Mouse (Mus musculus): ENCODE results near the gene Asgr2. TPM values are rescaled to one million over a fixed set of nuclear protein-coding genes. Genes with fewer than 3 reads are reported as not detected.
"Not testable (repeated sequence)": the region's sequence is repeated elsewhere in the genome, so short reads cannot be mapped to it uniquely, and the experiment has no call there.

The Asgr2 gene
- polyA plus RNA-seq, 1 experiment = not detected

DNA sequence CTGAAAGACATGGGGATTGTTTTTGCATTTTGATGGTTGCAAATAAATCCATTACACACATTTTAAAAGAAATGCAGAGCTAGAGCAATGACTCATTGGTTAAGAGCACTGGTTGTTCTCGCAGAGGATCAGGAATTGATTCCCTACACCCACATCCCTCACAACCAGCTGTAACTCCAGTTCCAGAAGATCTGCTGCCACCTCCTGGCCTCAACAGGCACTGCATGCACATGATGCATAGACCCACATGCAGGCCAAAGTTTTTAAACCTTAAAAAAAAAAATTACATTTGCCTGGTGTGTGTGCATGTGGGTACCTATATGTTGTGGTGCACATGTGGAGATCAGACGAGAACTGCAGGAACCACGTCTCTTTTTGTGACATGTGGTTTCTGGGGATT, 17.7 kb downstream of the Asgr2 start:
- WGBS = 63% methylated on average over 3 of the region's 3 CpGs
- Histone ChIP-seq H3K4me3 (ENCODE audit: insufficient read depth, low read depth, low read length) (no peak overlapping the region), H3K27ac (ENCODE audit: insufficient read depth, low read depth, low read length) (no peak overlapping the region), H3K4me1 (ENCODE audit: control insufficient read depth, insufficient read depth, low read length) (peaks cover 4% of the 10 kb centered on the region; the same call in 1 of the 2 replicates)
- TF ChIP-seq CTCF (IDR thresholded peaks at IDR 0.05; ENCODE audit: insufficient read depth, low read depth, low read length) (no peak), POLR2A (IDR thresholded peaks at IDR 0.05; ENCODE audit: insufficient read depth, low read depth, low read length) (no peak)

DNA sequence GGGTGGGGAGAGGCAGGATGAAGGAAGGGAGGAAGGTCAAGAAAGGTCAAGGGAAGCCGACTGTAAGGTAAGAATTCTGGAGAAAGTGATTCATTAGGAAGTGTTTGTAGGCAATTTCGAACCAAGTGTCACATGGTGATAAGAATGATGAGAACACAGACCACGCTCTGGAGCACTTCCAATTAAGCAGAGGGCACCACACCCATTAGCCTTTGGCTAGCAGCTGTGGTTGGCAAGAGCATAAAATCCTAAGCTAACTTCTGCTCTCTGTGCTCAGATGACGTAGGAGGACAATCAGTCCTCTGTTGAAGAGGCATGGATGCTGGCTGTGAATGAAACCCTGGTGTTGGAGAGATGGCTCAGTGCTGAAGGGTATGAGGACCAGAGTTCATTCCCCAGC, 22.1 kb downstream of the Asgr2 start:
- Histone ChIP-seq H3K4me3 (ENCODE audit: insufficient read depth, low read depth, low read length) (no peak overlapping the region), H3K4me1 (ENCODE audit: control insufficient read depth, insufficient read depth, low read length) (no peaks in the 10 kb centered on the region), H3K27ac (ENCODE audit: insufficient read depth, low read depth, low read length) (no peak overlapping the region)
- 66% methylated on average over 4 of the region's 4 CpGs for WGBS
- TF ChIP-seq CTCF (IDR thresholded peaks at IDR 0.05; ENCODE audit: insufficient read depth, low read depth, low read length) = no peak
- no peak for TF ChIP-seq POLR2A (IDR thresholded peaks at IDR 0.05; ENCODE audit: insufficient read depth, low read depth, low read length)

DNA sequence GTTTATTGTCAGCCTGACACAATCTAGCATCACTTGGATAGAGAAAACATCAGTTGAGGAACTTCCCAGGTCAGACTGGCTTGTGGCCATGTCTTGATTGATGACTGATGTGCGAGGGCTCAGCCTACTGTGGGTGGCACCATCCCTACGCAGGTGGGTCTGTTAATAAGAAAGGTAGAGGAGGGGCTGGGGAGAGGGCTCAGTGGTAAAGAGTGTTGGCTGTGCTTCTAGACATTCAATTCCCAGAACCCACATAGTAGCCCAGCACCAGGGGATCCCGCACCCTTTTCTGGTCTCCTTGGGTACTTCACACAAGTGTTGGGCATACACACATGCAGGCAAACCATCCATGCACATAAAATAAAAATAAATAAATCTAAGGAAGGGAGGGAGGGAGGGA, 23.5 kb downstream of the Asgr2 start:
- no peak overlapping the region for H3K27ac ChIP-seq (ENCODE audit: insufficient read depth, low read depth, low read length)
- WGBS = 80% methylated on average over 3 of the region's 3 CpGs
- TF ChIP-seq CTCF (IDR thresholded peaks at IDR 0.05; ENCODE audit: insufficient read depth, low read depth, low read length) (no peak), POLR2A (IDR thresholded peaks at IDR 0.05; ENCODE audit: insufficient read depth, low read depth, low read length) (no peak)
- H3K4me3 ChIP-seq (ENCODE audit: insufficient read depth, low read depth, low read length) = no peak overlapping the region
- H3K4me1 ChIP-seq (ENCODE audit: control insufficient read depth, insufficient read depth, low read length) = no peaks in the 10 kb centered on the region

DNA sequence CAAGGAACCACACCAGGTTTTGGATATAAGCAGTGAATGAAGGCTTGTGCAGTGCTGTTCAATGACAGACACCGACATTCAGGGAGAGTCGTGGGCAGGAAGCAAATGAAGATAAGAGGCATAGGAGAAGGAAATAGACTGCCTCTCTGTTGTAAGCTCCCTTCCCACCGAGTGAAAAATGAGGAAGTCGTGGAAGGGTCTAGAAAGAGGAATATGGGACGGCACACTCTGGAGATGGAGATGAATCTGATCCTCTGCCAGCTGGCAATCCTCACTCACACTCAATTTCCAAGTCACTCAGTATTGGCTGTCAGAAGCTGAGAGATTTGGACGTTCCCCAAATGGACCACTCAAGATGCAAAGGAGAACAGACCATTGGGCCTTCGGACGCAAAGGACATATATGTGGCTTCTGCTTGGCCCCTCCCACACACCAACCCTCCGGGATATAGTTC, 37.5 kb downstream of the Asgr2 start, which contains the start of gene Mgl2:
Gene Mgl2 (plus strand): TSS at position 404 of the 454 bp plus-strand sequence.
- H3K27ac ChIP-seq (ENCODE audit: insufficient read depth, low read depth, low read length) = no peak within 1 kb of the TSS
- H3K4me3 ChIP-seq (ENCODE audit: insufficient read depth, low read depth, low read length) = no peak within 1 kb of the TSS
- H3K4me1 ChIP-seq (ENCODE audit: control insufficient read depth, insufficient read depth, low read length) = no peaks in the 10 kb centered on the region
- 73% methylated on average over 9 of the region's 9 CpGs for WGBS
- TF ChIP-seq POLR2A (IDR thresholded peaks at IDR 0.05; ENCODE audit: insufficient read depth, low read depth, low read length) (no peak), CTCF (IDR thresholded peaks at IDR 0.05; ENCODE audit: insufficient read depth, low read depth, low read length) (no peak)

DNA sequence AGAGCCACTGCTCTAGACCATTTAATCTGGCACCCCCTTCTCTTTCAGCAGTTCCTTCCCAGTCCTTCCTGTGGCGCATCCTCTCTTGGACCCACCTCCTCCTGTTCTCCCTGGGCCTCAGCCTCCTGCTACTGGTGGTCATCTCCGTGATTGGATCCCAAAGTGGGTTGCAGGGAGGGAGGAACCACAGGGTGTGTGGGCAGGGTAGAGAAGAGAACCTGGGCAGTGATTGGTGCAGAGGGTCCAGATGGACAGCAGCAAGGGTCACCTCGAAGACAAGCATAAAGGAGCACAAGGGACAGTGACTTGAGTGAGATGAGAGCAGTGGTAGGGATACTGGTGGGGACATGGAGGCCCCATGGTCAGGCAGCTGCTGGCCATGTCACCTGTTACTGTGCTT, 42.6 kb downstream of the Asgr2 start:
- not testable (repeated sequence) for H3K27ac ChIP-seq (ENCODE audit: insufficient read depth, low read depth, low read length); H3K4me1 ChIP-seq (ENCODE audit: control insufficient read depth, insufficient read depth, low read length); H3K4me3 ChIP-seq (ENCODE audit: insufficient read depth, low read depth, low read length)
- 76% methylated on average over 3 of the region's 3 CpGs for WGBS

DNA sequence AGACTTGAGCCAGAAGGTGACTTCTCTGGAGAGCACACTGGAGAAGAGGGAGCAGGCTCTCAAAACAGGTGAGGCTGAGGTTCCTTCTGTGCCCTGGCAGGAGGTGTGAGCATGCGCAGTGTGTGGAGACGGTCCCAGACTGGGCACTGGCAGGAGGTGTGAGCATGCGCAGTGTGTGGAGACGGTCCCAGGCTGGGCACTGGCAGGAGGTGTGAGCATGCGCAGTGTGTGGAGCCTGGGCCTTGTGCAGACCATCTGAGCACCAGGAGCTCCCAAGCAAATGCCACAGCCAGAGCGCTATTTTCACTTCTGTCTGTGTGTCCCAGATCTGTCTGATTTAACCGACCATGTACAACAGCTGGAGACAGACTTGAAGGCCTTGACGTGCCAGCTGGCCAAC, 43.5 kb downstream of the Asgr2 start:
- not testable (repeated sequence) for H3K4me3 ChIP-seq (ENCODE audit: insufficient read depth, low read depth, low read length); H3K27ac ChIP-seq (ENCODE audit: insufficient read depth, low read depth, low read length); H3K4me1 ChIP-seq (ENCODE audit: control insufficient read depth, insufficient read depth, low read length)
- WGBS = 90% methylated on average over 8 of the region's 8 CpGs

DNA sequence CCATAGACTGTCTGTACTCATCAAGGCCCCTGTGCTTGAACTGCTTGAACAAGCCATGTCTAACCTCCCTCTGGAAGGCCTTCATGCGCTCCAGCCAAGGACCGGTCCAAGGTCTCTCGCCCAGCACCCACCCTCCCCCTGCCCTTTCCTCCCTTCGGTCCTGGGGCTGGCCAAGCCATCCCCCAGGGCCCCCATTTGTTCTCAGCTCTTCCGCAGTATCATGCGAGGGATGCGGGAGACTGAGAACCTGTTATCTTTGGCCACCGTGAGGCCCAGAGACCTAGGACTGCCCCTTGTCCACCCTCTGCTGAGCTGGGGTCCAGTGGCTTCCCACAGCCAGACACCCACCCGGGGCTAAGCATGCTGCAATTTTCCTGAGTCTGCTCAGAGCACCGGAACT, 46.7 kb downstream of the Asgr2 start:
- Histone ChIP-seq H3K4me3 (ENCODE audit: insufficient read depth, low read depth, low read length) (no peak overlapping the region), H3K27ac (ENCODE audit: insufficient read depth, low read depth, low read length) (no peak overlapping the region), H3K4me1 (ENCODE audit: control insufficient read depth, insufficient read depth, low read length) (0 out of 2 replicates have a peak, but pooled peaks cover 3% of the 10 kb centered on the region)
- WGBS = 82% methylated on average over 10 of the region's 10 CpGs
- no peak for TF ChIP-seq POLR2A (IDR thresholded peaks at IDR 0.05; ENCODE audit: insufficient read depth, low read depth, low read length)
- no peak for TF ChIP-seq CTCF (IDR thresholded peaks at IDR 0.05; ENCODE audit: insufficient read depth, low read depth, low read length)

DNA sequence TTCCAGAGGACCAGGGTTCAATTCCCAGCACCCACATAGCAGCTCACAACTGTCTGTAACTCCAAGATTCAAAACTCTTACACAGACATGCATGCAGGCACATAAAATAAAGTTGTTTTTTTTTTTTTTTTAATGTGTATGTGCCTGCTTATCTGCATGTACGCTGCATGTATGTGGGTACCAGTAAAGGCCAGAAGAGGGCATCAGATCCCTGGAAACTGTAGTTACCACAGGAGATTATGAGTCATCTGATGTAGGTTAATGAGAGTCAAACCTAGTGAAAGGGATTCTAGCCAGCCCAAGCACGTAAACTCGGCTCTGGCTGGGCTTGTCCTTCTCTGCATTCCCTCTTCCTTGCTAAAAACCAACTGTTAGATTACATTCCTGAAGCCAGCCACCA, 58.6 kb downstream of the Asgr2 start:
- no peak overlapping the region for H3K27ac ChIP-seq (ENCODE audit: insufficient read depth, low read depth, low read length)
- TF ChIP-seq POLR2A (IDR thresholded peaks at IDR 0.05; ENCODE audit: insufficient read depth, low read depth, low read length) = no peak
- TF ChIP-seq CTCF (IDR thresholded peaks at IDR 0.05; ENCODE audit: insufficient read depth, low read depth, low read length) = no peak
- no peak overlapping the region for H3K4me3 ChIP-seq (ENCODE audit: insufficient read depth, low read depth, low read length)
- 52% methylated on average over 3 of the region's 3 CpGs for WGBS
- no peaks in the 10 kb centered on the region for H3K4me1 ChIP-seq (ENCODE audit: control insufficient read depth, insufficient read depth, low read length)

Other genes starting within 250 kb of the Asgr2 start
- not detected in 2 replicates for gene Plscr3, start 246.3 kb upstream of the Asgr2 start, polyA plus RNA-seq (2012; ENCODE audit: insufficient read depth, insufficient read length, low replicate concordance, missing spikeins)
- not detected in 2 replicates for gene Tnk1, start 233.9 kb upstream of the Asgr2 start, polyA plus RNA-seq (2012; ENCODE audit: insufficient read depth, insufficient read length, low replicate concordance, missing spikeins)
- gene Tmem95, start 214.6 kb upstream of the Asgr2 start, polyA plus RNA-seq (2012; ENCODE audit: insufficient read depth, insufficient read length, low replicate concordance, missing spikeins) = not detected in 2 replicates
- gene Kctd11, start 211.2 kb upstream of the Asgr2 start, polyA plus RNA-seq (2012; ENCODE audit: insufficient read depth, insufficient read length, low replicate concordance, missing spikeins) = not detected in 2 replicates
- 120 TPM in 1 of 2 replicates, not detected in the other for gene Acap1, start 197.1 kb upstream of the Asgr2 start, polyA plus RNA-seq (2012; ENCODE audit: insufficient read depth, insufficient read length, low replicate concordance, missing spikeins)
- not detected in 2 replicates for gene 2810408A11Rik, start 191.7 kb upstream of the Asgr2 start, polyA plus RNA-seq (2012; ENCODE audit: insufficient read depth, insufficient read length, low replicate concordance, missing spikeins)
- not detected in 2 replicates for gene Neurl4, start 191.6 kb upstream of the Asgr2 start, polyA plus RNA-seq (2012; ENCODE audit: insufficient read depth, insufficient read length, low replicate concordance, missing spikeins)
- gene Gps2, start 178.8 kb upstream of the Asgr2 start, polyA plus RNA-seq (2012; ENCODE audit: insufficient read depth, insufficient read length, low replicate concordance, missing spikeins) = not detected in 2 replicates
- 516 and 653 TPM in 2 replicates for gene Eif5a, start 170.7 kb upstream of the Asgr2 start, polyA plus RNA-seq (2012; ENCODE audit: insufficient read depth, insufficient read length, low replicate concordance, missing spikeins)
- not detected in 2 replicates for gene Ybx2, start 156.8 kb upstream of the Asgr2 start, polyA plus RNA-seq (2012; ENCODE audit: insufficient read depth, insufficient read length, low replicate concordance, missing spikeins)
- not detected in 2 replicates for gene Slc2a4, start 144.5 kb upstream of the Asgr2 start, polyA plus RNA-seq (2012; ENCODE audit: insufficient read depth, insufficient read length, low replicate concordance, missing spikeins)
- gene Cldn7, start 127.9 kb upstream of the Asgr2 start, polyA plus RNA-seq (2012; ENCODE audit: insufficient read depth, insufficient read length, low replicate concordance, missing spikeins) = not detected in 2 replicates
- not detected in 2 replicates for gene Ctdnep1, start 111.5 kb upstream of the Asgr2 start, polyA plus RNA-seq (2012; ENCODE audit: insufficient read depth, insufficient read length, low replicate concordance, missing spikeins)
- gene Elp5, start 110.1 kb upstream of the Asgr2 start, polyA plus RNA-seq (2012; ENCODE audit: insufficient read depth, insufficient read length, low replicate concordance, missing spikeins) = not detected in 2 replicates
- gene Gabarap, start 101.5 kb upstream of the Asgr2 start, polyA plus RNA-seq (2012; ENCODE audit: insufficient read depth, insufficient read length, low replicate concordance, missing spikeins) = not detected in 2 replicates
- gene Phf23, start 96.9 kb upstream of the Asgr2 start, polyA plus RNA-seq (2012; ENCODE audit: insufficient read depth, insufficient read length, low replicate concordance, missing spikeins) = not detected in 2 replicates
- gene Dvl2, start 92.0 kb upstream of the Asgr2 start, polyA plus RNA-seq (2012; ENCODE audit: insufficient read depth, insufficient read length, low replicate concordance, missing spikeins) = not detected in 2 replicates
- gene Acadvl, start 77.2 kb upstream of the Asgr2 start, polyA plus RNA-seq (2012; ENCODE audit: insufficient read depth, insufficient read length, low replicate concordance, missing spikeins) = not detected in 2 replicates
- gene Dlg4, start 75.7 kb upstream of the Asgr2 start, polyA plus RNA-seq (2012; ENCODE audit: insufficient read depth, insufficient read length, low replicate concordance, missing spikeins) = 210 and 442 TPM in 2 replicates
- not detected in 2 replicates for gene Asgr1, start 38.6 kb upstream of the Asgr2 start, polyA plus RNA-seq (2012; ENCODE audit: insufficient read depth, insufficient read length, low replicate concordance, missing spikeins)
- gene Mgl2, start 37.7 kb downstream of the Asgr2 start, polyA plus RNA-seq (2012; ENCODE audit: insufficient read depth, insufficient read length, low replicate concordance, missing spikeins) = not detected in 2 replicates
- gene Clec10a, start 63.6 kb downstream of the Asgr2 start, polyA plus RNA-seq (2012; ENCODE audit: insufficient read depth, insufficient read length, low replicate concordance, missing spikeins) = not detected in 2 replicates
- not detected in 2 replicates for gene Slc16a11, start 120.1 kb downstream of the Asgr2 start, polyA plus RNA-seq (2012; ENCODE audit: insufficient read depth, insufficient read length, low replicate concordance, missing spikeins)
- gene Slc16a13, start 128.4 kb downstream of the Asgr2 start, polyA plus RNA-seq (2012; ENCODE audit: insufficient read depth, insufficient read length, low replicate concordance, missing spikeins) = not detected in 2 replicates
- gene Bcl6b, start 137.2 kb downstream of the Asgr2 start, polyA plus RNA-seq (2012; ENCODE audit: insufficient read depth, insufficient read length, low replicate concordance, missing spikeins) = not detected in 2 replicates
- not detected in 2 replicates for gene 0610010K14Rik, start 145.3 kb downstream of the Asgr2 start, polyA plus RNA-seq (2012; ENCODE audit: insufficient read depth, insufficient read length, low replicate concordance, missing spikeins)
- gene Gm21988, start 147.2 kb downstream of the Asgr2 start, polyA plus RNA-seq (2012; ENCODE audit: insufficient read depth, insufficient read length, low replicate concordance, missing spikeins) = not detected in 2 replicates
- gene Rnasek, start 147.2 kb downstream of the Asgr2 start, polyA plus RNA-seq (2012; ENCODE audit: insufficient read depth, insufficient read length, low replicate concordance, missing spikeins) = not detected in 2 replicates
- not detected in 2 replicates for gene Alox12, start 162.7 kb downstream of the Asgr2 start, polyA plus RNA-seq (2012; ENCODE audit: insufficient read depth, insufficient read length, low replicate concordance, missing spikeins)
- gene Alox12e, start 230.0 kb downstream of the Asgr2 start, polyA plus RNA-seq (2012; ENCODE audit: insufficient read depth, insufficient read length, low replicate concordance, missing spikeins) = not detected in 2 replicates